Mouse (Mus musculus) heart, postnatal 36 days (tissue): ENCODE results near the gene Atg3. TPM values are rescaled to one million over a fixed set of nuclear protein-coding genes. Genes with fewer than 3 reads are reported as not detected.

Experiments used
- DNase-seq, 2 experiments: peaks; one replicate each; pipeline ENCODE4 v3.0.0; 2021 to 2022
- intact Hi-C: fragments of 180-260 bp; cut with DNase I; formaldehyde crosslinking; loops from one replicate; pipeline ENCODE4 v1.15.1; 2025
- total RNA-seq, 2 experiments: library from RNA; stranded (reverse); gene quantifications; 2 replicates each; pipeline ENCODE4 v1.2.3; 2021

Gene Atg3
- total RNA-seq, 2 experiments from 2014 or later = 22.0 to 22.8 TPM

- intact Hi-C loops = no loop called here
- no peak for DNase-seq
These were observed 42.8 kb downstream of the Atg3 start for GRCm38 (mm10) chr16:45201395-45201794.

GRCm38 (mm10) chr16:45204438-45204837, 45.9 kb downstream of the Atg3 start:
- no peak for DNase-seq
- intact Hi-C loops = no loop called here

DNA sequence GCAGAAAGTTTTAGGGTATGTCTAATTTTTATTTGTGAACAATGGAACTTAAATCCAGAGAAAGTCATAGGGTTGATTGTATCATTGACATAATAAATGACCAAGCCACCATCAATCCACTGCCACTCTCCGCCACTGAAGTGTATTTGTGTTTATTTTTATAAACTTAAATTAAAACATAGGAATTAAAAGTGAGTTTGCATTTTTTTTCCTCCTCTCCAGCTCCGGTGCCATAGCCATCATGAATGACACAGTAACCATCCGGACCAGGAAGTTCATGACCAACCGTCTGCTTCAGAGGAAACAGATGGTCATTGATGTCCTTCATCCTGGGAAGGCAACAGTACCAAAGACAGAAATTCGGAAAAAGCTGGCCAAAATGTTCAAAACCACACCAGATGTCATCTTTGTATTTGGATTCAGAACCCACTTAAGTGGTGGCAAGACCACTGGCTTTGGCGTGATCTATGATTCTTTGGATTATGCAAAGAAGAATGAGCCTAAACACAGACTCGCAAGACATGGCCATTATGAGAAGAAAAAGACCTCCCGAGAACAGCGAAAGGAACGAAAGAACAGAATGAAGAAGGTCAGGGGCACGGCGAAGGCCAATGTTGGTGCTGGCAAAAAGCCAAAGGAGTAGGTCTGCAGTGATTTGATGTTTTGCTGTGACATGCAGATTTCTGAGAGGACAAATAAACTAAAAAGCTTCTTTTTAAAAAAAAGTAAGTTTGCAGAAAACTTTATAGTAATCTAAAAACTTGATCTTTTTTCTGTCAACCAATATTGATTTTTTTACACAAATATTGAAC, 46.5 kb downstream of the Atg3 start:
- no peak for DNase-seq
- intact Hi-C loops = no loop called here

- no peak for DNase-seq
- intact Hi-C loops = no loop called here
These were observed 63.4 kb downstream of the Atg3 start for GRCm38 (mm10) chr16:45222016-45222415.

- intact Hi-C loops = no loop called here
- no peak for DNase-seq
These were observed 64.2 kb downstream of the Atg3 start for GRCm38 (mm10) chr16:45222771-45223170.

- intact Hi-C loops = no loop called here
- DNase-seq = no peak
These were observed 65.2 kb downstream of the Atg3 start, which contains the start of gene Btla for GRCm38 (mm10) chr16:45223648-45224388. Gene Btla, plus strand, starts transcription at chr16:45224315.

GRCm38 (mm10) chr16:45224431-45225008, 65.9 kb downstream of the Atg3 start:
- DNase-seq = no peak
- intact Hi-C loops = no loop called here

DNA sequence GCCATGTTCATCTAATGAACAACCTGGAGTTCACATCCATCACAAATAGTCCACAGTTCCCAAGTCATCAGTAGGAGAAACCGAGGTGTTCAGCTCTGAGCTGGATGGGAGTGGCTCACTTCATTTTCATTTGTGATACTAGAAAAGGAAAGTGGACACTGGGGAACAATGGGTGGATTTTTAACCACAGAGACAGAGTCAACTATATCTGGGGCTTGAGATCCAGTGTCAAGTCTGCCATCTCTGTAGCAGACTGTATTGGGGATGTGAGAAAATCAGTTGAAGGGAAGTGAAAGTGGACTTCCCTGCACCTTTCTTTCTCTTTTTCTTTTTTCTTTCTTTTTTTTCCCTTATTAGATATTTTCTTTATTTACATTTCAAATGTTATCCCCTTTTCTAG, 68.4 kb downstream of the Atg3 start:
- intact Hi-C loops = no loop called here
- no peak for DNase-seq

GRCm38 (mm10) chr16:45231296-45231695, 72.7 kb downstream of the Atg3 start:
- intact Hi-C loops = no loop called here

GRCm38 (mm10) chr16:45233007-45233406, 74.4 kb downstream of the Atg3 start:
- DNase-seq = no peak
- intact Hi-C loops = no loop called here

More at GRCm38 (mm10) chr16:45231296-45231695, 72.7 kb downstream of the Atg3 start:
- no peak for DNase-seq

Other genes starting within 250 kb of the Atg3 start
- gene Cd200r3, start 215.1 kb upstream of the Atg3 start, total RNA-seq = not detected
- gene Ccdc80, start 65.4 kb upstream of the Atg3 start, total RNA-seq = 10 to 100 TPM; 85.3 to 92.6 TPM
- 10 to 100 TPM; 10.3 to 11.0 TPM for gene Slc35a5, start 79 bp upstream of the Atg3 start, total RNA-seq
- under 1 TPM; 0.46 to 0.56 TPM for gene Btla, start 65.5 kb downstream of the Atg3 start, total RNA-seq